Mouse (Mus musculus) cerebellum, adult 2 months (tissue): ENCODE data around the gene Npdc1. TPM values are rescaled to one million over a fixed set of nuclear protein-coding genes. Genes with fewer than 3 reads are reported as not detected.

Experiments
- DNase-seq, 2 experiments: peaks; one replicate each; pipeline ENCODE4 v3.0.0; 2021
- H3K27ac ChIP-seq: fragments of 200-500 bp; 2 replicates; pipeline ENCODE4 v1.5.1; 2012; ENCODE audit warnings: low read length, control low read depth, inconsistent platforms; ENCODE audit not compliant: insufficient read depth
- H3K27me3 ChIP-seq: fragments of 200-500 bp; 2 replicates; pipeline ENCODE4 v1.6.1; 2012; ENCODE audit warnings: inconsistent platforms, mild to moderate bottlenecking, low read length, moderate library complexity; ENCODE audit not compliant: control insufficient read depth, insufficient read depth
- H3K4me1 ChIP-seq: fragments of 200-500 bp; 2 replicates; pipeline ENCODE4 v1.6.1; 2011; ENCODE audit warnings: low read length; ENCODE audit not compliant: control insufficient read depth, insufficient read depth
- H3K4me3 ChIP-seq: fragments of 200-500 bp; replicated peaks from 2 replicates; pipeline ENCODE3; 2011; ENCODE audit warnings: mild to moderate bottlenecking, low read depth, low read length, control low read depth; ENCODE audit not compliant: insufficient read depth
- CTCF ChIP-seq: fragments of 200-500 bp; IDR thresholded peaks from 2 replicates; pipeline ENCODE4 v1.5.1; 2011; ENCODE audit warnings: low read depth, mild to moderate bottlenecking, control low read depth, low read length, moderate library complexity, borderline replicate concordance; ENCODE audit not compliant: insufficient read depth
- POLR2A ChIP-seq: fragments of 200-500 bp; IDR thresholded peaks from 2 replicates; pipeline ENCODE4 v1.6.1; 2011; ENCODE audit warnings: low read length, control low read depth, borderline replicate concordance; ENCODE audit not compliant: insufficient read depth
- WGBS: fragments of 180-500 bp; shearing (Covaris S2); methylation state at CpG from one replicate; pipeline ENCODE4 v1.1.7; 2018; 5-methylcytosine and 5-hydroxymethylcytosine counted together
- polyA plus RNA-seq: library from polyadenylated mRNA; depleted of rRNA; stranded (reverse); fragments of >200 nt; gene quantifications from 2 replicates; pipeline ENCODE4 v1.2.3, GENCODE M21; 2012

Gene Npdc1
- polyA plus RNA-seq, 1 experiment = 502 TPM

DNA sequence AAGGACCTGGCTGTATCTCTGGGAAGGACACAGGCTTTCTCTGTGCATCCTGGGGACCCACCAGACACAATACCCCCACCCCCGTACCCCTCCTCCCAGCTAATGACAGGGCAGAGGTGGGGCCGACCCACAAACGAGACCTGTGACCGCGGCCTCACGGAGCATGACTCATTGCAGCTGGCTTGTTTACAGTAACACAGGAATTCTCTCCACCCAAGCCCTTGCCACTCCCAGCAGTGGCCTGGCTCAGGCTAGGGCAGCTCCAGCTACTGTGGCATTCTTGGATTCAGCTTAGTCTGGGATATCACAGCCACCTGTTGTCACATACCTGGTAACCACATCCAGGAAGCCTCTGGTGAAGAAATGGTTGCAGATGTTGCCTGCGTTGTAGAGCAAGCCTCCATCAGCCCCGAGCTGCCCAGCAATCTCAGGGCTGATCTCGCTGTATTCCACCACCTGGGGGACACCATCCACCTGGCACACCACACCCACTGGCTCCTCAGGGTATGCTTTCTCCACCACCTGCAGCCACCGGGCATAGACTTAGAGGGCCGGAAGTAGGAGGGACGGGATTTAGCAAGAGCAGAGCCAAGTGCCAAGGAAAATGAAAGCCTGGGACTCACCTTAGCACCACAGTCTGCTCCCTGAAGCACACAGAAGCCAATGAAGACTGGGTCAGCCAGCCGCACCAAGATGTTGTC is 35.5 kb upstream of the Npdc1 start:
- Histone ChIP-seq H3K27ac (no peak overlapping the region), H3K4me1 (no peaks in the 10 kb centered on the region), H3K4me3 (no peak overlapping the region), H3K27me3 (no peaks in the 10 kb centered on the region)
- WGBS = 72% methylated on average over 13 of the region's 13 CpGs
- no peak for TF ChIP-seq POLR2A
- no peak for TF ChIP-seq CTCF
- no peak for DNase-seq

DNA sequence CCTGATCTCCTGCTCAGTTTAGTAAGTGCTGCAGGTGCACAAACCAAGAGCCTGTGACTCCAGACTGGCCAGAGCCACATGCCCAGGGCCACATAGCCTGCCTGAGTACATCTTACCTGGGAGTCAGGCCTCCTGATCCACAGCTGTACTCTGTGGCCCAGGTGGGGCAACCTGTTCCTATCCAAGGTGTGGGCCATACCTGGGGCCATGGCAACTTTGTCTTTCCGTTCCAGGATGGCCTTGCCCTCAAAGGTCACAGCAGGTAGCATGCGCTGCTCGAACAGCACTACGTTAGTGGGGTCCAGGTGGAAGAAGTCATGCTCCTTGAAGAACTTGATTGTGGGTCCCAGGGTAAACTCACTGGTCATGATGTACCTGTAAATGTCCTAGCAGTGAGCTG is 34.8 kb upstream of the Npdc1 start:
- H3K27me3 ChIP-seq = no peaks in the 10 kb centered on the region
- WGBS = 96% methylated on average over 4 of the region's 4 CpGs
- no peak for DNase-seq
- H3K27ac ChIP-seq = no peak overlapping the region
- TF ChIP-seq POLR2A = no peak
- TF ChIP-seq CTCF = no peak
- H3K4me1 ChIP-seq = no peaks in the 10 kb centered on the region
- no peak overlapping the region for H3K4me3 ChIP-seq

DNA sequence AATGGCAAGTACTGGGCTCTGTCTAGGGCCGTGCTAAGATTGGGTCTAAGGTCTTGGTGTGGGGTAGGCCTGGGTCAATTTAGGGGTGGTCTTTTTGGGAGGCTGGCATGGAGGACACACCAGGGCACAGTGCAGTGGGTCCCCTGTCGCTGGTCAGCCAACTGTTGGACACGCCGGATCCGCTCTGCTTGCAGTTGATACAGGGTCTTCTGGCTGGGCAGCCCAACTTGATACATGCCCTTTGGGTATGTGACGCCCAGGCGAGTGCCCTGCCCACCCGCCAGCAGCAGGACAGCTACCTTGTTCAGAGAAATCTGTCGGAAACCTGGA is 34.4 kb upstream of the Npdc1 start:
- no peaks in the 10 kb centered on the region for H3K27me3 ChIP-seq
- WGBS = 64% methylated on average over 9 of the region's 9 CpGs
- no peaks in the 10 kb centered on the region for H3K4me1 ChIP-seq
- no peak overlapping the region for H3K27ac ChIP-seq
- no peak for DNase-seq
- H3K4me3 ChIP-seq = peak overlapping the region; percentile 61
- no peak for TF ChIP-seq POLR2A
- TF ChIP-seq CTCF = no peak

DNA sequence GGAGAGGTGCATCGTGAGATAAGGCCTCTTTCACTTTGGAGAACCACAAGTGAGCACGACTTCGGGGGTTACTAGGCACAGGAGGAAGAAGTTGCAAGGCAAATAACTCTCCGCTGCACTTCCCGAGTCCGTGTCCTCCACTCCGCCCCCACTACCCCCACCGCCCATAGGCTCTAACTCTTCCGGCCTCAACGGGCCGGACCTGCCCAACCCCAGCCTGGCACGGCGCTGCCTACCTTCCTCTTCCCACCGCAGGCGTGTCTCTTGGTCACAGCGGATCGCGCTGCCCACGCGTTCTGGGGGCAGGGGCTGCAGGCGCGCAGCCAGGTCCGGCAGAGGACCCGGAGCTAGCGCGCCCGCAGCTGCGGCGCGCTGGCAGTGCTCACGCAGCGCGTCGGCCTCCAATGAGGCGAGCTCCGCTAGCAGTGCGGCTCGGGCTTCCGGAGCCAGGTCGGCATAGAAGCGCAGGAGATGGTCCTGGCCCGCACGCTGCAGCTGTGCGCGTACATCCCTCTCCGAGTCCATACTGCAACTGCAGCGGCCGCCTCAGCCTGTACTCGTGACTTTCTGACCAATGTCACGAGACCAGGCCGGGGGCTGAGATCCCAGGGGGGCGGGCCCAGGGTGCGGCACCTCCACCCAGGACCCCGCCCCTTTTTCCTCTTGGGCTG is 33.9 kb upstream of the Npdc1 start, which contains the start of gene Uap1l1:
Gene Uap1l1 (minus strand): TSS at position 592 of the 671 bp plus-strand sequence.
- Histone ChIP-seq H3K4me3 (peak within 1 kb of the TSS; percentile 61), H3K27ac (no peak within 1 kb of the TSS), H3K4me1 (no peaks in the 10 kb centered on the region), H3K27me3 (no peaks in the 10 kb centered on the region)
- under 1% methylated on average over 54 of the region's 54 CpGs for WGBS
- TF ChIP-seq CTCF (no peak), POLR2A (0 out of 2 replicates have a peak, but pooled peaks have one; percentile 27)
- DNase-seq = peak; percentile 55 to 58

DNA sequence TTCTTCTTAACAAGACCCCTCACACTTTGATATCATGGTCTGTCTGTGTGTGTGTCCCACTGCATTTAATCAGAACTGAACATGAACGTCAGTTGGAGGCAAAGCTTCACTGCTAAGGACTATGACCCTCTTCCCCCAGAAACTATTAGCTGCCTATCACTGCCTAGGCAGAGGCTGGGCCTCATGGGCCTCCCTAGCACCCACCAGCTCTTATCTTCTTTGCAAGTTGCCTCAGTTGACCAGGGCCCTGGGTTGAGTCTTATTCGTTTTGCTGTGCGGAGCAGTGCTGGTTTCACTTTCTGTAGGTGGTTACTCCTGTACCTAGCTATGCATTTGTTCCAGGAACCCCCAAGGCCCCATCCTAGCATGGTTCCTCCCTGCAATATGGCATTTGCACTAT is 29.2 kb upstream of the Npdc1 start:
- WGBS = 88% methylated on average over 3 of the region's 3 CpGs

DNA sequence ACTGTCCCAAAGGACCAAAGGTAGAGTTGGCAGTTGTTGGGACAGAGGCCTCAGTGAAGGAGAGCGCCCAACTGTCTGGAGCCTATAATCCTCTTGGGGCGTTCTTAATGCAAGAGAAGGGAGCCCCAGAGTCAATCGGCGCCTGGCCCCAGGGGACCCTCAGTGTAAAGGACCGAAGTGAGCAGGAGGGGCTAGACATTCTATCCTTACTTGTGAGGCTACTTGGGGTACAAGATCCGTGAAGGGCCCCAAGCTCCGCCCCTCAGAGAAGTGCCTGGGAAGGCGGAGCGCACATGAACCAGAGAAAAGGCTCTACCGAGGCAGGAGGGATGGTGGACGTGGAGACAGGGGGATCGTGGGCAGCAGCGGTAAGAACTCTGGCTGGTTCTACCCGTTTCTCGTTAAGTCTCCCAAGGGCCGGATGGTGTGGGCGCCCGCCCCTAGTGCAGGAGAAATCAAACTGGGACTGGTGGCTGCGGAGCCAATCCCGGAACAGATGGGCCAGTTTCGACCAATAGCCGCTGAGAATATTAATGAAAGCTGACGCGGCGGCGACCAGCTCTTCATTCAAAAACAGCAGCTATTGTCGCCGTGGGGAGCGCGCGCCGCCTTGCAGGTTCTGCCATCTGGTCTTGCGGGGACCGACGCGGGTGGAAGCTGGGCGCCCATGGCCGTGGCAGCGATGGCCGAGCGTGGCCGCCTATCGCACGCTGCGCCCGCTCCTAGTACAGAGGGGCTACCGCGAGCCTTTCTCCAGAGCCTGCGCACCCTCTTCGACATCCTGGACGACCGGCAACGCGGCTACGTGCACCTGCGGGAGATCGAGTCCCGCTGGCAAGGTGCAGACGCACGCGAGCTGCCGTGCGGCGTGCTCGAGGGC is 27.1 kb upstream of the Npdc1 start, which contains the start of gene Sapcd2:
Gene Sapcd2 (plus strand): TSS at position 558 of the 880 bp plus-strand sequence.
- under 1% methylated on average over 65 of the region's 65 CpGs for WGBS
- TF ChIP-seq CTCF = no peak
- TF ChIP-seq POLR2A = peak; percentile 19; the same call in 1 of the 2 replicates
- Histone ChIP-seq H3K27ac (no peak within 1 kb of the TSS), H3K4me3 (peak within 1 kb of the TSS; percentile 72), H3K4me1 (peaks cover 6% of the 10 kb centered on the region), H3K27me3 (no peaks in the 10 kb centered on the region)
- DNase-seq = peak; percentile 90 to 91

More for the DNA sequence above, 29.2 kb upstream of the Npdc1 start:
- Histone ChIP-seq H3K4me1 (peaks cover 6% of the 10 kb centered on the region), H3K27ac (no peak overlapping the region), H3K27me3 (no peaks in the 10 kb centered on the region), H3K4me3 (no peak overlapping the region)
- DNase-seq = no peak
- TF ChIP-seq POLR2A = no peak
- TF ChIP-seq CTCF = no peak

DNA sequence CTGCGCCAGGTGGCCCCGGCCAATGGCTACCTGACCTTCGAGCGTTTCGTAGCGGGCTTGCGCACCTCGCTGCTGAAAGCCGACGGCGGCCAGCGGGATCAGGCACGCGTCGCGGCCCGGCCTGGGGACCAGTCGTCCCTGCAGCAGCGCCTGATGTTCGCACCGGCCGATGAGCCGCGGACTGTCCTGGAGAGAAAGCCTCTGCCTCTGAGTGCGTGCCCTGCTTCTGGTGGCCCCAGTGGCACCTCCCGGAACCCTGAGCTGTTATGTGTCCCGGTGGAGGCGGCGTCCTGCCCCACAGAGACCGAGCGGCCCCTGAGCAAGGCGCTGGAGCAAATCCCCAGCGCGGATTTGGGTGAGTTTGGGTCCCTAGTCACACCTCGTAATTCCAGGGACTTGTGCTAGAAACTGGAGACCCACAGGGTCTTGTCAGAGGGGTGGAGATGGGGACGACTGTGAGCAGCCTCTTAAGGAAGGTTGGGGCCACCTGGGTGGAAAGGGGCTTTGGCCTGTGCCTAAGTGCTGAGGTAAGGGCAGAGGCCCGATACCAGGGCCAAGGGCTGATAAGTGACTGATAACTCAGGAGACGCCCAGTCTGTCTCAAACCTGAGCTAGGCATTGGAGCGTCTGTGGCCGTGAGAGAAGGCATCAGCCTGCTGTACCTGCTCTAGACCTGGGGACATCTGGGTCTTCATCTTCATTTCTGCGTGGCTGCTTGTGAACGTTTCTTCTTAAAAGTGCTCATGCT is 26.3 kb upstream of the Npdc1 start:
- WGBS = 7% methylated on average over 42 of the region's 42 CpGs
- H3K4me3 ChIP-seq = peak overlapping the region; percentile 72
- TF ChIP-seq CTCF = no peak
- no peak for TF ChIP-seq POLR2A
- no peaks in the 10 kb centered on the region for H3K27me3 ChIP-seq
- H3K27ac ChIP-seq = no peak overlapping the region
- H3K4me1 ChIP-seq = peaks cover 6% of the 10 kb centered on the region
- no peak for DNase-seq
